Mouse (Mus musculus): ENCODE measurements around the gene Arl6ip4. TPM values are rescaled to one million over a fixed set of nuclear protein-coding genes. Genes with fewer than 3 reads are reported as not detected.

Gene Arl6ip4
- polyA plus RNA-seq, 1 experiment from 2014 or later: 100 TPM

GRCm38 (mm10) chr5:124162577-124162976 is 46.7 kb downstream of the Arl6ip4 start:
- Histone ChIP-seq H3K9me3 (replicated peaks) (no peaks in the 10 kb centered on the region), H3K4me3 (no peak overlapping the region), H3K27me3 (replicated peaks) (no peaks in the 10 kb centered on the region), H3K27ac (no peak overlapping the region), H3K36me3 (no peaks in the 10 kb centered on the region), H3K4me2 (no peak overlapping the region), H3K9ac (no peak overlapping the region), H3K4me1 (peaks cover 67% of the 10 kb centered on the region)
- ATAC-seq: peak; percentile 31; the same call in 1 of the 2 replicates
- 58% methylated on average over 5 of the region's 5 CpGs for WGBS (ENCODE audit: insufficient replicate concordance)

GRCm38 (mm10) chr5:124163445-124163844 is 47.6 kb downstream of the Arl6ip4 start:
- Histone ChIP-seq H3K4me2 (no peak overlapping the region), H3K36me3 (no peaks in the 10 kb centered on the region), H3K4me1 (peaks cover 73% of the 10 kb centered on the region), H3K27me3 (replicated peaks) (no peaks in the 10 kb centered on the region), H3K27ac (no peak overlapping the region), H3K4me3 (no peak overlapping the region), H3K9ac (no peak overlapping the region), H3K9me3 (replicated peaks) (no peaks in the 10 kb centered on the region)
- no peak for ATAC-seq
- 84% methylated on average over 11 of the region's 11 CpGs for WGBS (ENCODE audit: insufficient replicate concordance)

GRCm38 (mm10) chr5:124165622-124166570 is 50.0 kb downstream of the Arl6ip4 start:
- H3K9me3 ChIP-seq (replicated peaks): no peaks in the 10 kb centered on the region
- H3K27ac ChIP-seq: peak overlapping the region; percentile 8; the same call in 1 of the 2 replicates
- H3K9ac ChIP-seq: no peak overlapping the region; the same call in 1 of the 2 replicates
- peaks cover 66% of the 10 kb centered on the region for H3K4me1 ChIP-seq
- H3K27me3 ChIP-seq (replicated peaks): no peaks in the 10 kb centered on the region
- no peaks in the 10 kb centered on the region for H3K36me3 ChIP-seq
- H3K4me3 ChIP-seq: no peak overlapping the region
- ATAC-seq: peak; percentile 62
- WGBS (ENCODE audit: insufficient replicate concordance): 48% methylated on average over 15 of the region's 15 CpGs
- no peak overlapping the region for H3K4me2 ChIP-seq

DNA sequence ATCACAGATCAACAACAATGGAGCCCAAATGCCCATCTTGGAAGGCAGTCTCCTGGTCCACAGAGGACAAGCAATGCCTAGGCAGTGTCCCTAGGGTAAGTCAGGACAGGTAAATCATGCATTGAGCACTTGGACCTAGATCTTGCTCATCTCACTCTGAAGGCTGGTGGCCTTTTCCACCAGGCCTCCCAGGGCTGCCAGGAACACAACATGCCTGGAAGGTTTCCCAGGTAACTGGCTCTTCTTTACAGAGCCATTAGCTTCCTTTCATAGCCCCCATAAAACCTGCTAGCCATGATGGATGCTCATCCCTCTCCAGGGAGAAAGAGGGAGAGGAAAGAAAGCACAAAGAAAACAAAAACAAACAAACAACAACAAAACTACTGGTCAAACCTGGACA is 50.9 kb downstream of the Arl6ip4 start:
- Histone ChIP-seq H3K27me3 (replicated peaks) (no peaks in the 10 kb centered on the region), H3K4me3 (no peak overlapping the region), H3K36me3 (no peaks in the 10 kb centered on the region), H3K9me3 (replicated peaks) (no peaks in the 10 kb centered on the region), H3K27ac (no peak overlapping the region), H3K9ac (no peak overlapping the region), H3K4me2 (no peak overlapping the region), H3K4me1 (peaks cover 69% of the 10 kb centered on the region)
- no peak for ATAC-seq

- no peak overlapping the region for H3K9ac ChIP-seq
- WGBS (ENCODE audit: insufficient replicate concordance): 76% methylated on average over 10 of the region's 10 CpGs
- H3K4me1 ChIP-seq: peaks cover 71% of the 10 kb centered on the region
- no peak overlapping the region for H3K4me2 ChIP-seq
- H3K9me3 ChIP-seq (replicated peaks): no peaks in the 10 kb centered on the region
- H3K27ac ChIP-seq: no peak overlapping the region
- no peak overlapping the region for H3K4me3 ChIP-seq
- no peaks in the 10 kb centered on the region for H3K27me3 ChIP-seq (replicated peaks)
- no peaks in the 10 kb centered on the region for H3K36me3 ChIP-seq
- no peak for ATAC-seq
Measured at GRCm38 (mm10) chr5:124167621-124168020, 51.7 kb downstream of the Arl6ip4 start.

Other genes with a start within 250 kb of the Arl6ip4 start
- 0.20 and 0.27 TPM in 2 replicates for gene Hcar1, start 236.1 kb upstream of the Arl6ip4 start, polyA plus RNA-seq (2016; fragmentation: Nextera tagmentation; extraction: Ambion mirVana)
- gene Denr, start 208.9 kb upstream of the Arl6ip4 start, polyA plus RNA-seq (2016; fragmentation: Nextera tagmentation; extraction: Ambion mirVana): 97.4 and 98.3 TPM in 2 replicates
- gene Gm43518, start 188.7 kb upstream of the Arl6ip4 start, polyA plus RNA-seq (2016; fragmentation: Nextera tagmentation; extraction: Ambion mirVana): 1.7 and 2.2 TPM in 2 replicates
- gene Ccdc62, start 185.4 kb upstream of the Arl6ip4 start, polyA plus RNA-seq (2016; fragmentation: Nextera tagmentation; extraction: Ambion mirVana): 3.4 and 5.0 TPM in 2 replicates
- 15.2 and 16.7 TPM in 2 replicates for gene Hip1r, start 142.5 kb upstream of the Arl6ip4 start, polyA plus RNA-seq (2016; fragmentation: Nextera tagmentation; extraction: Ambion mirVana)
- gene Vps37b, start 83.8 kb upstream of the Arl6ip4 start, polyA plus RNA-seq (2016; fragmentation: Nextera tagmentation; extraction: Ambion mirVana): 20.9 and 21.8 TPM in 2 replicates
- gene Abcb9, start 20.3 kb upstream of the Arl6ip4 start, polyA plus RNA-seq (2016; fragmentation: Nextera tagmentation; extraction: Ambion mirVana): 5.0 and 5.6 TPM in 2 replicates
- gene Ogfod2, start 3.8 kb upstream of the Arl6ip4 start, polyA plus RNA-seq (2016; fragmentation: Nextera tagmentation; extraction: Ambion mirVana): 19.1 and 20.2 TPM in 2 replicates
- 2.5 and 3.7 TPM in 2 replicates for gene Pitpnm2, start 133.7 kb downstream of the Arl6ip4 start, polyA plus RNA-seq (2016; fragmentation: Nextera tagmentation; extraction: Ambion mirVana)
- gene Mphosph9, start 211.9 kb downstream of the Arl6ip4 start, polyA plus RNA-seq (2016; fragmentation: Nextera tagmentation; extraction: Ambion mirVana): 8.5 and 8.7 TPM in 2 replicates
- gene 2810006K23Rik, start 212.0 kb downstream of the Arl6ip4 start, polyA plus RNA-seq (2016; fragmentation: Nextera tagmentation; extraction: Ambion mirVana): 10.2 and 10.5 TPM in 2 replicates
- gene Cdk2ap1, start 247.0 kb downstream of the Arl6ip4 start, polyA plus RNA-seq (2016; fragmentation: Nextera tagmentation; extraction: Ambion mirVana): 91.0 and 104 TPM in 2 replicates